Mouse (Mus musculus) liver, embryonic 13.5 days (tissue): Measurements from ENCODE around the gene Tbc1d22a. TPM values are rescaled to one million over a fixed set of nuclear protein-coding genes. Genes with fewer than 3 reads are reported as not detected.

Experiments
- ATAC-seq: fragments of 200-750 bp; cut with Nextera tagmentation; 2 replicates; pipeline ENCODE4 v1.8.0; 2017; ENCODE audit warnings: low read depth, mild to moderate bottlenecking, moderate number of reproducible peaks, moderate library complexity
- DNase-seq: peaks from one replicate; pipeline ENCODE4 v3.0.0; 2022
- H3K27ac ChIP-seq: fragments of 300-500 bp; sonication (generic); 2 replicates; pipeline ENCODE4 v1.5.1; 2015; ENCODE audit warnings: moderate library complexity, mild to moderate bottlenecking, inconsistent platforms
- H3K27me3 ChIP-seq: fragments of 300-500 bp; sonication (generic); 2 replicates; pipeline ENCODE4 v1.6.1; 2015; ENCODE audit warnings: mild to moderate bottlenecking, inconsistent platforms
- H3K36me3 ChIP-seq: fragments of 300-500 bp; sonication (generic); 2 replicates; pipeline ENCODE4 v1.6.1; 2015; ENCODE audit warnings: mild to moderate bottlenecking, inconsistent platforms
- H3K4me1 ChIP-seq: fragments of 300-500 bp; sonication (generic); replicated peaks from 2 replicates; pipeline ENCODE4 v1.6.1; 2015; ENCODE audit warnings: inconsistent platforms
- H3K4me2 ChIP-seq: fragments of 300-500 bp; sonication (generic); 2 replicates; pipeline ENCODE4 v1.6.1; 2015; ENCODE audit warnings: inconsistent platforms, mild to moderate bottlenecking, moderate library complexity
- H3K4me3 ChIP-seq: fragments of 300-500 bp; sonication (generic); replicated peaks from 2 replicates; pipeline ENCODE4 v1.5.1; 2015; ENCODE audit warnings: mild to moderate bottlenecking, inconsistent platforms
- H3K9ac ChIP-seq: fragments of 300-500 bp; sonication (generic); 2 replicates; pipeline ENCODE4 v1.6.1; 2015; ENCODE audit warnings: mild to moderate bottlenecking, inconsistent platforms
- H3K9me3 ChIP-seq: fragments of 300-500 bp; sonication (generic); replicated peaks from 2 replicates; pipeline ENCODE4 v1.6.1; 2016; ENCODE audit warnings: inconsistent platforms
- WGBS: fragments of 180-500 bp; shearing (Covaris S2); methylation state at CpG from one replicate; pipeline ENCODE4 v1.1.7; 2015; ENCODE audit not compliant: insufficient replicate concordance; 5-methylcytosine and 5-hydroxymethylcytosine counted together
- polyA plus RNA-seq: library from polyadenylated mRNA; unstranded; fragments of >200 nt; fragmentation: Nextera tagmentation; extraction: Ambion mirVana; gene quantifications from 2 replicates; pipeline ENCODE4 v1.2.1, GENCODE M21; 2015

Gene Tbc1d22a
- polyA plus RNA-seq, 1 experiment from 2014 or later = 7.4 TPM

- ATAC-seq = no peak
- no peak overlapping the region for H3K4me2 ChIP-seq
- H3K36me3 ChIP-seq = no peaks in the 10 kb centered on the region
- no peak overlapping the region for H3K27ac ChIP-seq
- no peak for DNase-seq
- H3K4me3 ChIP-seq = no peak overlapping the region
- H3K9me3 ChIP-seq = no peaks in the 10 kb centered on the region
- H3K9ac ChIP-seq = no peak overlapping the region
- 74% methylated on average over 7 of the region's 7 CpGs for WGBS
- no peaks in the 10 kb centered on the region for H3K4me1 ChIP-seq
- H3K27me3 ChIP-seq = no peaks in the 10 kb centered on the region
Observed at GRCm38 (mm10) chr15:86330454-86330853, 116.2 kb downstream of the Tbc1d22a start.

DNA sequence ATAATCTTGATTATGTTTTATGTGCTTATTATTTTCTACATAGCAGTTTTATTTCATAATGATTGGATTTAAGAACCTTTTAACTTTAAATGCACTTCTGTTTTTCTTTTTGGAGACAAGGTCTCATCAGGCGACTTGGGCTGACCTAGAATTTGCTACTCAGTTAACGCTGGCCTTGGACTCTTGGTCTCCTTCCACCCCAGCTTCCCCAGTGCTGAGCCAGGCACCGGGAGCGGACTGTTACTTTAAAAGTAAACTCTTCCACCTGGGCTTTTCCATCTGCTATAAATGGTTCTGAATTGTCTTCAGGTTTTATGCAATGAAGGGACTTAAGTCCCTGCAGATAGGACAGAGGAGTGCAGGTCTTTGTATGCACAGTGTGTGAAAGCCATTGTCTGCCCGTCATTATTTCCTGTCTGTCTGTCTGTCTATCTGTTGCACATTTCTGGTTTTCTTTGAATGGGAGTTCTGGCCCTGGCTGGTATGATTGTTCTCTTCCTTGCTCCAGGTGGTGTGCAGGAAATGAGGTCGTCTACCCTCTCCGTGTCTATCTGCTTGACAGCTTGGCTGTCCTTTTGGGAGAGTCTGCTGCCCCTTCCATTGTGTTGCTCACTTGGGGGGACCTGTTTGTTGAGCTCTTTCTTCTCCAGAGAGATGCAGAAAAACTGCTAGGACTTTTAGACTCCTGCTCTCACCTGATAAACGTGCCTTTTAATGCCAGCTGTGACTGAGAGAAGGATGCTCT lies 117.4 kb downstream of the Tbc1d22a start:
- Histone ChIP-seq H3K4me3 (no peak overlapping the region), H3K4me1 (no peaks in the 10 kb centered on the region), H3K36me3 (no peaks in the 10 kb centered on the region), H3K27ac (no peak overlapping the region), H3K4me2 (no peak overlapping the region), H3K9me3 (no peaks in the 10 kb centered on the region), H3K9ac (no peak overlapping the region), H3K27me3 (no peaks in the 10 kb centered on the region)
- DNase-seq = no peak
- WGBS = 61% methylated on average over 8 of the region's 8 CpGs
- ATAC-seq = no peak

GRCm38 (mm10) chr15:86333176-86333575 lies 118.9 kb downstream of the Tbc1d22a start:
- H3K4me3 ChIP-seq = no peak overlapping the region
- H3K9me3 ChIP-seq = no peaks in the 10 kb centered on the region
- 76% methylated on average over 4 of the region's 4 CpGs for WGBS
- H3K27ac ChIP-seq = no peak overlapping the region
- no peaks in the 10 kb centered on the region for H3K36me3 ChIP-seq
- H3K27me3 ChIP-seq = no peaks in the 10 kb centered on the region
- ATAC-seq (no peak), DNase-seq (no peak)
- H3K4me1 ChIP-seq = no peaks in the 10 kb centered on the region
- no peak overlapping the region for H3K4me2 ChIP-seq
- no peak overlapping the region for H3K9ac ChIP-seq

- H3K4me1 ChIP-seq = no peaks in the 10 kb centered on the region
- WGBS = 65% methylated on average over 2 of the region's 2 CpGs
- H3K9ac ChIP-seq = no peak overlapping the region
- ATAC-seq (no peak), DNase-seq (no peak)
- H3K4me3 ChIP-seq = no peak overlapping the region
- H3K36me3 ChIP-seq = no peaks in the 10 kb centered on the region
- H3K4me2 ChIP-seq = no peak overlapping the region
- H3K27me3 ChIP-seq = no peaks in the 10 kb centered on the region
- no peak overlapping the region for H3K27ac ChIP-seq
- no peaks in the 10 kb centered on the region for H3K9me3 ChIP-seq
Observed at GRCm38 (mm10) chr15:86333606-86334005, 119.3 kb downstream of the Tbc1d22a start.

- H3K4me3 ChIP-seq = no peak overlapping the region
- whole genome bisulfite sequencing = 80% methylated on average over 4 of the region's 4 CpGs
- H3K9me3 ChIP-seq = no peaks in the 10 kb centered on the region
- no peaks in the 10 kb centered on the region for H3K4me1 ChIP-seq
- H3K27me3 ChIP-seq = no peaks in the 10 kb centered on the region
- ATAC-seq = no peak
- no peak overlapping the region for H3K4me2 ChIP-seq
- H3K27ac ChIP-seq = no peak overlapping the region
- H3K36me3 ChIP-seq = no peaks in the 10 kb centered on the region
- no peak for DNase-seq
- no peak overlapping the region for H3K9ac ChIP-seq
Observed at GRCm38 (mm10) chr15:86334276-86334675, 120.0 kb downstream of the Tbc1d22a start.

GRCm38 (mm10) chr15:86334745-86335144 lies 120.5 kb downstream of the Tbc1d22a start:
- no peak overlapping the region for H3K27ac ChIP-seq
- ATAC-seq (no peak), DNase-seq (no peak)
- H3K9ac ChIP-seq = no peak overlapping the region
- no peak overlapping the region for H3K4me2 ChIP-seq
- no peaks in the 10 kb centered on the region for H3K36me3 ChIP-seq
- H3K9me3 ChIP-seq = no peaks in the 10 kb centered on the region
- H3K4me3 ChIP-seq = no peak overlapping the region
- WGBS = 82% methylated on average over 9 of the region's 9 CpGs
- no peaks in the 10 kb centered on the region for H3K27me3 ChIP-seq
- H3K4me1 ChIP-seq = no peaks in the 10 kb centered on the region

GRCm38 (mm10) chr15:86335781-86336180 lies 121.5 kb downstream of the Tbc1d22a start:
- ATAC-seq (no peak), DNase-seq (no peak)
- no peak overlapping the region for H3K27ac ChIP-seq
- H3K9ac ChIP-seq = no peak overlapping the region
- H3K4me1 ChIP-seq = no peaks in the 10 kb centered on the region
- no peaks in the 10 kb centered on the region for H3K36me3 ChIP-seq
- H3K9me3 ChIP-seq = no peaks in the 10 kb centered on the region
- no peak overlapping the region for H3K4me3 ChIP-seq
- WGBS = 78% methylated on average over 1 of the region's 1 CpGs
- H3K4me2 ChIP-seq = no peak overlapping the region
- H3K27me3 ChIP-seq = no peaks in the 10 kb centered on the region

DNA sequence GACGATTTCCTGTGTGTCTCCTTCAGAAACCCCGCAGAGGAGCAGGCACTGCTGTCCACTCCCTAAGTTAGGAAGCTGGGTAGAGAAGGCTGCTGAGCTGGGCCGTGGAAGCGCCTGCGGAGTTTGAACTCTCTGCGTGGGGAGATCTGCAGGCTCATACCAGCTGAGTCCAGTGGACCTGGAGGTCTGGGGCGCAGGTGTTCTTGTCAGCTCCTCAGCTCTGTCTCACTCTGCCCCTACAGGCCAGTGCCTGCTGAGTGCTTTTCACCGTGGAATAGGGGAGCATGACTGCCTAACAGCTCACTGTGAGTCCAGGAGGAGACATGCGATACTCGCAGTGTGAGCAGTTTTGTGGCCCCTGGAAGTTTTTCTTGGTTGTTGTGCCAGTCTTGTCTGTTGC lies 123.5 kb downstream of the Tbc1d22a start:
- no peak overlapping the region for H3K4me2 ChIP-seq
- no peak overlapping the region for H3K4me3 ChIP-seq
- H3K9me3 ChIP-seq = no peaks in the 10 kb centered on the region
- H3K9ac ChIP-seq = no peak overlapping the region
- no peaks in the 10 kb centered on the region for H3K36me3 ChIP-seq
- H3K27me3 ChIP-seq = no peaks in the 10 kb centered on the region
- H3K4me1 ChIP-seq = no peaks in the 10 kb centered on the region
- no peak for DNase-seq
- H3K27ac ChIP-seq = no peak overlapping the region
- 74% methylated on average over 10 of the region's 10 CpGs for WGBS
- no peak for ATAC-seq

DNA sequence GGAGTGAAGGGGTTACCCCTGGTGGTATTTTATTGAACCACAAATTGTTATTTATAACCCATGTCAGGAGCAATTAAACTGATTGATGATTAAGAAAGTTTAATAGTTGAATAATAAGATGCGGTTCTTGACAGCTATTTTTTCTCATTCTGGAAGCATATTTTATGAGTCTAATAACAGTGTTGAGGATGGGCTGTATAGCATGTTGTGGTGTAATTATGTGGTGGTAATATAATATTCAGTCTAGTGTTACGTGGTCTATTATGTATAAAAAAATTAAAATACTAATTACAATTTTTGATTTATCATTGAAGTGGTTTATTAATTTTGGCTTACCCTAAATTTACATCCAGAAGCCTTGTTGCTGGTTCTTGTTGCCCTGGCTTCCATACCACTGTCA lies 125.5 kb downstream of the Tbc1d22a start:
- Histone ChIP-seq H3K4me3 (no peak overlapping the region), H3K4me2 (no peak overlapping the region), H3K9me3 (no peaks in the 10 kb centered on the region), H3K36me3 (no peaks in the 10 kb centered on the region), H3K9ac (no peak overlapping the region), H3K27ac (no peak overlapping the region), H3K27me3 (no peaks in the 10 kb centered on the region), H3K4me1 (no peaks in the 10 kb centered on the region)
- 79% methylated on average over 2 of the region's 2 CpGs for WGBS
- DNase-seq (no peak), ATAC-seq (no peak)

GRCm38 (mm10) chr15:86340766-86341165 lies 126.5 kb downstream of the Tbc1d22a start:
- no peak overlapping the region for H3K4me3 ChIP-seq
- H3K27me3 ChIP-seq = no peaks in the 10 kb centered on the region
- H3K27ac ChIP-seq = no peak overlapping the region
- no peak overlapping the region for H3K4me2 ChIP-seq
- H3K9me3 ChIP-seq = no peaks in the 10 kb centered on the region
- H3K36me3 ChIP-seq = no peaks in the 10 kb centered on the region
- no peak overlapping the region for H3K9ac ChIP-seq
- H3K4me1 ChIP-seq = 0 out of 2 replicates have a peak, but pooled peaks cover under 1% of the 10 kb centered on the region
- 80% methylated on average over 6 of the region's 6 CpGs for WGBS
- ATAC-seq (no peak), DNase-seq (no peak)

- Histone ChIP-seq H3K36me3 (no peaks in the 10 kb centered on the region), H3K27me3 (no peaks in the 10 kb centered on the region), H3K9ac (no peak overlapping the region), H3K9me3 (no peaks in the 10 kb centered on the region), H3K4me1 (0 out of 2 replicates have a peak, but pooled peaks cover 3% of the 10 kb centered on the region), H3K4me3 (no peak overlapping the region), H3K27ac (no peak overlapping the region), H3K4me2 (no peak overlapping the region)
- 72% methylated on average over 8 of the region's 8 CpGs for WGBS
- ATAC-seq = no peak
- no peak for DNase-seq
Observed at GRCm38 (mm10) chr15:86342637-86343375, 128.5 kb downstream of the Tbc1d22a start.
